Mouse (Mus musculus): Measurements from ENCODE around the gene Csnk1e.
"Not testable (repeated sequence)": the region's sequence is repeated elsewhere in the genome, so short reads cannot be mapped to it uniquely, and the experiment has no call there.

The Csnk1e gene

GRCm38 (mm10) chr15:79455106-79455810 is at the start of gene Csnk1e:
TSS of gene Csnk1e (minus strand) at chr15:79455566.
- in situ Hi-C loops (cut with MboI): no loop called here

DNA sequence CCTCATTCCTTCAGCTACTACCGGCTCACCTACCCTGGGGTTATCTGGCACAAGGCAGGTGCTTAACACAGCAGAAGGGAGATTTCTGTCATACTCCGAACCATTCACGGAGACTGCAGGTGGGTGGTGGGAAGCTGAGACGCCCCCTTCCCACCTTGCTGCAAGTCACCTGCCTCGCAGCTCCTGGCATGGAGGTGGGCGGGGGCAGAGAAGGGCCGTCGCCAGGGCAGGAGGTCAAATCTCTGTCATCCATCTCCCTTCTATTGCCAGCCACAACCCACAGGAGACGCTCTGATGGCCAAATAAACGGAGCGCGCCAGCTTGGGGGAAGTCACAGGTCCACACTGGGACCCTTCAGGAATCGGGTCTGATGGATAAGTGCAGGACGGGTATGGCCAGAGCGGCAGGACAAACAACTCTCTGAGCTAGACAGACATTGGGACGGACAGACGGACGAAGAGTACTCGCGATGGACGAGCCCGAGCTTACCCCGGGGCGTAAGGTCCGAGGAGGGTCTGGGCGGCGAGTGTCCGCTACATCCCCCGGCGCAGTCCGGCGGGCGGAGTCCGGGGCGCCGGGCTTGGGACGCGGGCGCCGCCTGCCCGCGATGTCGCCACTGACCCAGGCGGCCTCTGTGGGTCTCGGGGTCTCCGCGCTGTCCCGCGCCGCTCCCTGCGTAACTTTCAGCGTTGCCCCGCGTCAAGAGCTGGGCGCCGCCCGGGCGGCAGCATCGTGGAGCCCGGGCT is 49.5 kb upstream of the Csnk1e start, which contains the start of gene Kcnj4:
Gene Kcnj4, minus strand, starts transcription at position 535 of the 746 bp plus-strand sequence.
- in situ Hi-C loops (cut with MboI): no loop called here

DNA sequence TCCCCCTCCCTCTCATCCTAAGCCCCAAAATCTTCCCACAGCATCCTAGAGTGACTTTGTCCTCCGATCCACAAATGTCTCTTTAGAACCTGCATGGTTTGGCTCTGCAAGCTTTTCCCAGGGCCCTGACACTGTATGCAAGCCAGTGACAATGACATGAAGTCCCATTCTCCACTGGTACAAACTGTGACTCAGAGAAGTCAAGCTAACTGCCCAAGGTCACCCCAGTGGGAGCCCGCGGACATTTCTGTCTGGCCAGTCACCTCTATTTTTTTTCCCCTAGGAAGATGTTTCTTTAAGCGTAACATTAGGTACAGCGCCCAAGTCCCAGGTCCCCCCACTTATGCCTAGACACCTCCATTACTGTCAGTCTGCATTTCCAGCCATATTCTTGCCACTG is 48.1 kb upstream of the Csnk1e start:
- in situ Hi-C loops (cut with MboI): no loop called here

- in situ Hi-C loops (cut with MboI): no loop called here
Measured at GRCm38 (mm10) chr15:79502891-79503341, 47.5 kb upstream of the Csnk1e start.

DNA sequence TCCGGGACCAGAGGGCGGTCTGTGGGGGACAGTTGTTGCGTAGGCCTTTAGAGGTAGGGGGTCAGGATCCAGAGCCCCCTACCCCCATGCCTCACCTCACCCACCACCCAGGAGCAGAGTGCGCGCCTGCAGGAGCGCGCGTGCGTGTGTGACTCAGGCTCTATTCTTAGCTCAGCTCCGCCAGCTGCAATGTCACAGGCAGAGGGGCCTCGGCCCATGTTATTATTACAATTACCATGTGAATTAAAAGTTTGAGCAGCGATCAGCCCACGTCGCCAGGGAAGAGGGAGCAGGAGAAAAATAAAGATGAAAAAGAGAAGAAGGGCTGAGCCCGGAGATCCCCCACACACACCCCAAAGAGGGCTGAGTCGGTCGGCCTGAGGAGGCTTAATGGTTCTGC is 44.7 kb upstream of the Csnk1e start:
- in situ Hi-C loops (cut with MboI): no loop called here

DNA sequence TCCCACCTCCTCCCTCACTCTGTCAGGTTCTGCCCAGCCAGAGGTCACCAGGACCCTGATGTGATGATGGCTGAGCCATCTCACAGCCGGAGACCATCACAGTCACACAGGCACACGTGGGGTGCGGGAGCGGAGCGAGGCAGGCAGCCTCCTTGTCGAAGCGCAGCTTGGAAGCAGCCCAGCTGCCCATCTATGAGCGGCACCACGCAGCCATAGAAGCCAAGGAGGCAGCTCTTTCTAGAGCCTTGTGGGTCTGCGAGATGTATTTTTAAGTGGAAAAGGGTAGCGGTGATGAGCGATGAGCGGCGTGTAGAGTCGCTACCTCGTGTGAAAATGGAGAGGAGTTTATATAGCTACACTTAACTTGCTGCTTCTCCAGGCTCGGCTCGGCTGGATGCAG is 38.2 kb upstream of the Csnk1e start:
- in situ Hi-C loops (cut with MboI): no loop called here

GRCm38 (mm10) chr15:79489463-79489862 is 34.1 kb upstream of the Csnk1e start:
- in situ Hi-C loops (cut with MboI): no loop called here

- in situ Hi-C loops (cut with MboI): no loop called here
Measured at GRCm38 (mm10) chr15:79481181-79481688, 25.9 kb upstream of the Csnk1e start.

GRCm38 (mm10) chr15:79477227-79477626 is 21.9 kb upstream of the Csnk1e start:
- in situ Hi-C loops (cut with MboI): no loop called here

DNA sequence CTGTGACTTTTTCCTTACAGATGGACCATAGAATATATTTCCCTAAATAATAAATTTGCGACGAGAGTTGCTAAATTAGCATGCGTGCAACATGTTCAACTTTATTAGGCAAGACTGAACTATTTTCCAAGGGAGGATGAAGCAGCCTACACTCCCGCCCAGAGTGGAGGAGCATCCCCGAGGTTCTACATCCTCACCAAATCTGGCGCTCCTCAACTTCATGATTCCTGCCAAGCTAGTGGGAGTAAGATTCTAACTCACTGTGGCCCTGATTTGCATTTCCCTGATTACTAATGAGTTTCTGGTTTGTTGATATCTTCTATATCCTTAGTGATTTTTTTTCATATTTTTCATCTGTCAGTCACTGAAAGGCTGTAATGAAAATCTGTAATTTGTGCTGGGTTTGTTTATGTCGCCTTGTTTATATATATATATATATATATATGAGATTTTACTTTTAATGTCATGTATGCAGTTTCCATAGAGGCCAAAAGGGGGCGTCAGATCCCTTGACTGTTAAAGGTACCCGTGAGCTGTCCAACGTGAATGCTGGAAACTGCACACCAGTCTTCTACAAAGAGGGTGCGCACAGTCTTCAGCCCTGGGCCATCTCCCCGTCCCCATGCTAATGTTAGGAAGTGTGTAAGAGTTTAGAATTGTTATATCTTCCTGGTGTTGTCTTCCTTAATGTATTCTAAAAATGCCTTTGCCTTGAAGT is 18.4 kb upstream of the Csnk1e start:
- in situ Hi-C loops (cut with MboI): no loop called here

DNA sequence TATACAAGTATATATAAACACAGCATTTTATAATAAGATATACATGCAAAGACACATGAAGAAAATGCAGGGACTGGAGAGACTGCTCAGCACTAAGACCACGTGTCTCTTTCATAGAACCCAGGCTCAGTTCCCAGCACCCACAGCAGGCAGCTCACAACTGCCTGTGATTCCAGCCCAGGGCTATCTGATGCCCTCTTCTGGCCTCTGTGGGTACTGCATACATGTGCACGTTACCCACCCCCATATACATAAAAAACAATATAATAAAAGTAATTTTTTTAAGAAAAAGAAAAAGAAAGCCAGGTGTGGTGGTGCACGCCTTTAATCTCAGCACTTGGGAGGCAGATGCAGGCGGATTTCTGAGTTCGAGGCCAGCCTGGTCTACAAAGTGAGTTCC is 17.7 kb upstream of the Csnk1e start:
- in situ Hi-C loops (cut with MboI): no loop called here

DNA sequence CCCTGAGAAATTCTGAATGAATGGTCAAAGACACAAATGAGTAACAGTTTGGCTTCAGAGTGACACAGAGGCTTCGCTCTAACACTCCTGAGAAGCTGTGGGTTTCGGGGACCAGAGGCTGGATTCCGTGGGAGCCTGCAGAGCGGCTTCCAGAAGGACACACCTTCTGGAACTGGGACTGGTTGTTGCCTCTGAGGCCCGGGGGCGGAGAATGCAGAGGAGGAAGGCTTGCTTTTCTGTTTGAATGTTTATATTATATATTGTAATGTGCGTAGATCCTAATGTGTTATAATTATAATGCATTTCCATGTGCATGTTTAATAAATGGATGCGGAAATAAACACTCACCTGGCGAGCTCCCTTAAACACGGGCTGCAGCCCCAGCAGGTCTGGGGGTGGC is 15.7 kb upstream of the Csnk1e start:
- in situ Hi-C loops (cut with MboI): no loop called here

DNA sequence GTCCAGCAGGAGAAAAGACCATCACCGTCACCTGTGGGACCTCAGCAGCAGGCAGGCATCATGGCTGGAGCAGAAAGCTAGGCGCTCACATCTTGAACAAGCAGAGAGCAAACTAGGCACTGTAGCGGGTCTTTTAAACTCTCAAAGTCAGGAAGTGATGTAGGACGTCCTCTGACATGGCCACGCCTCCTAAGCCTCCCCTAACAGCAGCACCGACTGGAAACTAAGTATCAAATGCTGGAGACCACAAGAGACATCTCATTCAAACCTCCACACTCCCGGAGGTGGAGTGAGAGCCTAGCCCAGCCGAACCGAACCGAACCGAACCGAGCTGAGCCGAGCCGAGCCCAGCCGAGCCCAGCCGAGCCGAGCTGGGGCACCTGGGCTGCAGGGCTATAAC is 15.2 kb upstream of the Csnk1e start:
- in situ Hi-C loops (cut with MboI): no loop called here

DNA sequence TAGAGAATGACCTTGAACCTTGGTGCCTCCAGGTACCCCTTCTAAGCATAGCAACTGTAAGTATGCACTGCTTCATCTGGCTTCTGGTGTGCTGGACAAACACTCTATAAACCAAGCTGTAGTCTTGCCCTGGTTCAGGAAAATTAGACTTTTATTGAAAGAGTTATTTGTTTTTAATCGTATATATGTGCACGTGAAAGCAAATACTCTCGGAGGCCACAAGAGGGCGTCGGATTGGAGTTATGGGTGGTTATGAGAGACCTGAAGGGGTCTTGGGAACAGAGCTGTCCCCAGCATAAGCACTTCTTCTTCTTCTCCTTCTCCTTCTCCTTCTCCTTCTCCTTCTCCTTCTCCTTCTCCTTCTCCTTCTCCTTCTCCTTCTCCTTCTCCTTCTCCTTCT is 14.2 kb upstream of the Csnk1e start:
- in situ Hi-C loops (cut with MboI): loop anchor here (10.0 kb wide), 1 partner anchor 235 kb away; no protein-coding TSS in a partner anchor

DNA sequence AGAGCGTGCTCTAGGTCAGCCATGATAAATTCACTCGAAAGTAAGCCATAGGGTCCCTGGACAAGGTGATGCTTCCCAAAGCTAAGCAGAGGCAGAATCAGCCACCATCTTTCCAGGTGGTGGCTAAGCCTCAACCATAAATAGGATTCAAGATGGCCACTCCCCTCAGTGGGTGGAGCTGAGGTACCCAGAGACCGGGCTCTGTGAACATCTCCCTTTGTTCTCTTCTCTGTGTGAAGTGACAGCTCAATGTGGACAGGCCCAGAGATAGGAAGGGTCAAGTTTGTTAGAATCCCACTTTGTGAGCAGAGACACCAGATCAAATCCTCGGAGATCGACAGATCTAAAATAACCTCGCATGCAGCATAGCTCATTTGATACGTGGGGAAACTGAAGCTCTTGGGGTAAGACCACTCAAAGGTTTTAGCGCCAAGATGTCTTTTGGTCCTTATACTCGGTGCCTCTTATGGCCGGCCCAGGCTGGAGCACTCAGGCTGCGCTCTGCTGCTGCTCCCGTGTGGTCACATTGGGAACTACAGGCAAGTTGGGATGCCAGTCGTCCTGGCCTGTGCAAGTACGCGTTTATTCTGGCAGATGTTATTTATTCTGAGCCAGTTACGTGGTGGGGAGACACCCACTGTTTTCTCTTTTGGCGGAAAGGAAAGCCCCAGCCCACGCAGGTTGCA is 11.4 kb upstream of the Csnk1e start:
- in situ Hi-C loops (cut with MboI): loop anchor here (10.0 kb wide), 1 partner anchor 232 kb away; no protein-coding TSS in a partner anchor

- in situ Hi-C loops (cut with MboI): no loop called here
Measured at GRCm38 (mm10) chr15:79456546-79456945, 1.2 kb upstream of the Csnk1e start.

DNA sequence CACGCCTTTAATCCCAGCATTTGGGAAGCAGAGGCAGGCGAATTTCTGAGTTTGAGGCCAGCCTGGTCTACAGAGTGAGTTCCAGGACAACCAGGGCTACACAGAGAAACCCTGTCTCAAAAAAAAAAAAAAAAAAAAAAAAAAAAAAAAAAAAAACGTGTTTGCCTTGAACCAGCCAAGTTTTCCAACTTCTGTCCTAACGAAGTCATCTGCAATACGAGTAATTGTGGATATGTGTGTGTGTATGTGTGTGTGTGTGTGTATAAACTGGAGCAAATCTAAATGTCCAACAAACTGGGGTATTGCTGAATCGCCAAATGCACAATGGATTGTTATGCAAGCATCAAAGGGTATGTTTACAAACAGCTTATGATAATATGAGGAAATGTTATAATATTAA is 738 bp upstream of the Csnk1e start:
- in situ Hi-C loops (cut with MboI): not testable (repeated sequence)

- in situ Hi-C loops (cut with MboI): no loop called here
Measured at GRCm38 (mm10) chr15:79453831-79454230, 1.5 kb downstream of the Csnk1e start.

GRCm38 (mm10) chr15:79448041-79448440 is 7.3 kb downstream of the Csnk1e start:
- in situ Hi-C loops (cut with MboI): no loop called here

GRCm38 (mm10) chr15:79445786-79446654 is 9.3 kb downstream of the Csnk1e start:
- in situ Hi-C loops (cut with MboI): no loop called here

Data from mature B cell (primary cell).